Comparison of ENCODE assay signal across 8 mouse cellular contexts in genomic region chrX:59134928-59135361, GRCm38 (mm10).
DNase-seq lines count a peak whose midpoint lies in the region; ATAC-seq and TF ChIP-seq lines count a peak whose summit lies in the region.

No protein-coding gene starts in this region.

- peak overlapping the region; percentile 79 for H3K4me3 ChIP-seq in E14TG2a.4 (replicated peaks; ENCODE audit: low read length)
- H3K4me3 ChIP-seq in forebrain, embryonic 13.5 days = peak overlapping the region; percentile 56
- peak overlapping the region; percentile 64 for H3K4me3 ChIP-seq in hindbrain, embryonic 10.5 days
- peak overlapping the region; percentile 65 for H3K4me3 ChIP-seq in midbrain, embryonic 10.5 days

- H3K9ac ChIP-seq in forebrain, embryonic 13.5 days = peak overlapping the region; percentile 69; the same call in 1 of the 2 replicates

- 19% methylated on average over 8 of the region's 8 CpGs for WGBS in forebrain, embryonic 13.5 days
- 14% methylated on average over 8 of the region's 8 CpGs for WGBS in hindbrain, embryonic 10.5 days
- 21% methylated on average over 8 of the region's 8 CpGs for WGBS in midbrain, embryonic 10.5 days

- H3K27ac ChIP-seq in forebrain, embryonic 13.5 days = peak overlapping the region; percentile 53
- H3K27ac ChIP-seq in hindbrain, embryonic 10.5 days = peak overlapping the region; percentile 85; the same call in 1 of the 2 replicates
- H3K27ac ChIP-seq in midbrain, embryonic 10.5 days (replicated peaks) = peak overlapping the region; percentile 86

- DNase-seq in brain, adult 2 months (ENCODE audit: low read depth, low spot score) = peak; percentile 82
- DNase-seq in hindbrain, embryonic 10.5 days (ENCODE audit: low spot score) = peak; percentile 66
- DNase-seq in layer of hippocampus, postnatal 25 days (ENCODE audit: extremely low spot score in 1 of 2, low spot score in 1 of 2) = peak; percentile 33 to 46
- DNase-seq in midbrain, embryonic 10.5 days (ENCODE audit: low spot score) = peak; percentile 66
- peak; percentile 30 to 41 for DNase-seq in right cerebral cortex, postnatal 36 days (ENCODE audit: low spot score in 2 of 2)

- H3K4me1 ChIP-seq in E14TG2a.4 (replicated peaks; ENCODE audit: low read depth, low read length) = no peaks in the 10 kb centered on the region
- H3K4me1 ChIP-seq in forebrain, embryonic 13.5 days = no peaks in the 10 kb centered on the region
- H3K4me1 ChIP-seq in hindbrain, embryonic 10.5 days (replicated peaks) = no peaks in the 10 kb centered on the region
- peaks cover 6% of the 10 kb centered on the region; the same call in 1 of the 2 replicates for H3K4me1 ChIP-seq in midbrain, embryonic 10.5 days

- peaks cover 8% of the 10 kb centered on the region for H3K27me3 ChIP-seq in E14TG2a.4 (ENCODE audit: insufficient read depth, low read length)
- H3K27me3 ChIP-seq in forebrain, embryonic 13.5 days = no peaks in the 10 kb centered on the region
- H3K27me3 ChIP-seq in hindbrain, embryonic 10.5 days (ENCODE audit: insufficient read depth, poor library complexity, severe bottlenecking) = peaks cover 10% of the 10 kb centered on the region; the same call in 1 of the 2 replicates
- H3K27me3 ChIP-seq in midbrain, embryonic 10.5 days (ENCODE audit: low read depth, poor library complexity, severe bottlenecking) = peaks cover 15% of the 10 kb centered on the region; the same call in 1 of the 2 replicates

- TF ChIP-seq CTCF in E14TG2a.4 (conservative IDR thresholded peaks at IDR 0.05; ENCODE audit: low read length) = no peak; the same call in 1 of the 2 replicates

- peak overlapping the region; percentile 63 for H3K4me2 ChIP-seq in forebrain, embryonic 13.5 days

- ATAC-seq in forebrain, embryonic 13.5 days = peak; percentile 87
- no peak for ATAC-seq in erythroid progenitor cell, adult 5-6 weeks (replicated peaks; ENCODE audit: low FRiP score, poor library complexity, severe bottlenecking)

- no peaks in the 10 kb centered on the region for H3K9me3 ChIP-seq in E14TG2a.4 (ENCODE audit: low read length)
- H3K9me3 ChIP-seq in forebrain, embryonic 13.5 days (replicated peaks) = no peaks in the 10 kb centered on the region
- H3K9me3 ChIP-seq in hindbrain, embryonic 10.5 days = no peaks in the 10 kb centered on the region
- H3K9me3 ChIP-seq in midbrain, embryonic 10.5 days (replicated peaks) = no peaks in the 10 kb centered on the region

- no peaks in the 10 kb centered on the region for H3K36me3 ChIP-seq in E14TG2a.4 (ENCODE audit: insufficient read depth, low read length)
- H3K36me3 ChIP-seq in forebrain, embryonic 13.5 days (ENCODE audit: poor library complexity, severe bottlenecking) = no peaks in the 10 kb centered on the region
- no peaks in the 10 kb centered on the region for H3K36me3 ChIP-seq in hindbrain, embryonic 10.5 days
- H3K36me3 ChIP-seq in midbrain, embryonic 10.5 days = no peaks in the 10 kb centered on the region
